Mouse (Mus musculus): ENCODE measurements at regions not wholly inside any gene's neighbourhood (a gene's known extent, or its start where the extent isn't known, plus 50 kb on each side); places are given as distances from the start of the nearest gene placed in this dataset.
A peak's percentile ranks its signal among the peaks of the same experiment; 100 is the strongest.

DNA sequence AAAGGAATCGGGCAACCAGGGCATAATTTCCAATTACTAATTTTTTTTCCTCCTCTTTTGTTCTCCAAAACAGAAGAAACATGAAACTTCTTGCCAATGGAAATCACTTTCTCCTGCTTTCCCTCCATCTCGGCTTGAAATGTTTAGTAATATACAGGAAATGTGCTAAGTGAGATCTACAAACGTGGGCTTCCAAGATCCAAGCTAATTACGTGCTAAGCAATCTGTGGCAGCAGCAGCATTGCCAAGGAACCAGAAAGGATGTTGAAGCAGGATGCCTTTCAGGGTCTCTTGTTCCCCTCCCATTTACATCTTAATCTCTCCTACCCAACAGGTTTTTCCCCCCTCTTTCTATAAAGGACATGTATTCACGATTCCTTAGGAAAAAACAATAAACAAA, 660.2 kb upstream of the Sox9 start:
- no peak for DNase-seq (ENCODE audit: low spot score)

- DNase-seq (ENCODE audit: low spot score) = no peak
These were observed 656.6 kb upstream of the Sox9 start for GRCm38 (mm10) chr11:112125249-112125933.

DNA sequence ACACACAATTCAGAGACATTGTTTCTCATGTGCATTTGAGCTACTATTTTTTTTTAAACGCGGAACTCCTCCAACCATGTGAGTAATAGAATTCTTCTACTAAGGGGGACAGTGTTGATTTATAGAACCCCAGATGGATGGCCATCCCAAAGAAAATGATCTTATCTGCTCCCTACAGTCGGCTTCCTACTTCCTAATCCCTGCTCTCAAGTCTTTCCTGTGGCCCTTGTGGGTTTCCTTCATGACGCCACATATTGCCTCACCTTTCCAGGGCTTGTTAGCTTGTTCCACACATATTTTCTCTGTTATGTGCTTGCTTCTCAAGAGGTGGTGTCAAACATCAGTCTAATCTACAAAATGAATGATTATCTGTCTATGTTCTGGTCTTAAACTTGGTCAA, 651.9 kb upstream of the Sox9 start:
- DNase-seq (ENCODE audit: low spot score) = no peak

DNA sequence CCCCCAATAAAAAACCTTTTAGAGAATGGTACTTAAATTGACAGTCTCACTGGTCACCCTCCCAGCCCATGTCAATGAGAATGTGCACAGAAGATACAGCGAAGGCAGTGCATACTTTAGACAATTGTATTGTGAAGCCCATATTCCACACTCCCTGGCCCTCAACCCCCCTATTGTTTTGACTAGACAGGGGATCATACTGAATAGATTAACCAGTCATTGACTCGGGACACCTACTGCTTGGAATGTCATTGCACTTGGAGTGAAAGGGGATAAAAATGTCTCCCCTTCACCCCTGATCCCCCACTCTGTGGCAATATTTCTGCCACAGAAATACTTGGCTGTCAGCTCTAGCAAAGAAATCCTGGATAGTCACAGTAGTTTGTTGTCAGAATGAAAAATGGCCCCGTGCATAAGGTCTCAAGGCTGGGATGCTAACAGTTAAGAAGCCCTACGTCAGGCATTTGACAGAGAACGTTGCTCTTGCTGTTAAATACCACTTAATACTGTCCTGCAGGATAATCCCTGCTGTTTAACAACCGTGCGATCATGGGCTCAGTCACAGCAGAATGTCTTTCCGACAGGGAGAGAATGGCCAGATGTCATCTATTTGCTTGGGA, 644.5 kb upstream of the Sox9 start:
- no peak for DNase-seq (ENCODE audit: low spot score)

DNA sequence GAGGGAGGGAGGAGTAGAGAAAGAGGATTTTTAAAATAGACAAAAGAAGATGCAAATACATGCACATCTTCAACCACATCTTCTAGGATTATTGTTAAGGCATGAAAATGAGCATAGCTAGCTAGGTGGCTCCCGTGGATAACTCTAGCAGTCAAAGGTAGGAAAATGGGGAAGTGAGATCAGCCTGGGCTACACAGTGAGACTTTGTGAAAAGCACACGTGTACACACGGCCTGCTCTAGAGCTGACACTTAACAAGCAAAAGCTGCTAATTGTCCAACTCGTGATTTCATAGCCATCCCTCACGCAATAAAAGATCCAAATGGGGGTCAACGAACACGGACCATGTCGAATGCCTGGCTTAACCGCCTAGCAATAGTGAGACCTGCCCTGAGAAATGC, 642.0 kb upstream of the Sox9 start:
- no peak for DNase-seq (ENCODE audit: low spot score)

- no peak for DNase-seq (ENCODE audit: low spot score)
These were observed 641.5 kb upstream of the Sox9 start for GRCm38 (mm10) chr11:112140495-112140894.

DNA sequence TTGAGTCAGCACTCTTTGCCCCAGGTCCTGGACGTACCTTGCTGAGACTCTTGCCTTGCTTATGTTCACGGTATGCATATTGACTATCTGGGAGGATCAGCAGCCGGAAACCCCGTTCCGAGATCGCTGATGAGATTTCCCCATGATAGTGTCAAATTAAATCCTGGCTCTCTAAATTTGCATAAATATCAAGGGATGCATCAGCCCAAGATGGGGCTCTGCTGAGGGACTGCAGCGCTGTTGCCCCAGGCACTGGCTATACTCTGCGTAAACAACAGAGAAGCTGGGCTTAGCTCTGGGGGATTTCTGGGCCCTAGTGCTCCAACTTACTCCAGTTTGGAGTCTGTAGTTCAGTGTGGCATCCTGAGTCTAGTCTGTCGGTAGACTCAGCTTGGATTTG, 641.1 kb upstream of the Sox9 start:
- DNase-seq (ENCODE audit: low spot score) = no peak

GRCm38 (mm10) chr11:112152051-112152450, 630.0 kb upstream of the Sox9 start:
- no peak for DNase-seq (ENCODE audit: low spot score)

DNA sequence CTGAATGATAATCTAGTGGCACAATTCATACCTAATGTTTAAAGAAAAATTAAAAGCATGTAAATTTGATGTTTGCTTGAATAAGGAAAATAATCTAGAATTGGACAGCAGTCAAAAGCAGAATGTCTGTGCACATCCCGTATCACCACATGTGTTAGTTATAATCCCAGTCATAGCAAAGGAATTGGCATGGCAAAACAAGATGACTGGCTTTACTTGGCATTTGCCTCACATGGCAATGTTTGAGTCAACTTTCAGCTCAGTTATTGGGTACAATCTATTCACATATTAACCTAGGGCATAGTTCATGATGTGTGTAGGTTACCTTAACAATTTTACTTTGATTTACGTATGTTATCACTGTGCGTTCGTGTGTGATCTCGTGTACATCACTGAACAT, 628.8 kb upstream of the Sox9 start:
- no peak for DNase-seq (ENCODE audit: low spot score)

DNA sequence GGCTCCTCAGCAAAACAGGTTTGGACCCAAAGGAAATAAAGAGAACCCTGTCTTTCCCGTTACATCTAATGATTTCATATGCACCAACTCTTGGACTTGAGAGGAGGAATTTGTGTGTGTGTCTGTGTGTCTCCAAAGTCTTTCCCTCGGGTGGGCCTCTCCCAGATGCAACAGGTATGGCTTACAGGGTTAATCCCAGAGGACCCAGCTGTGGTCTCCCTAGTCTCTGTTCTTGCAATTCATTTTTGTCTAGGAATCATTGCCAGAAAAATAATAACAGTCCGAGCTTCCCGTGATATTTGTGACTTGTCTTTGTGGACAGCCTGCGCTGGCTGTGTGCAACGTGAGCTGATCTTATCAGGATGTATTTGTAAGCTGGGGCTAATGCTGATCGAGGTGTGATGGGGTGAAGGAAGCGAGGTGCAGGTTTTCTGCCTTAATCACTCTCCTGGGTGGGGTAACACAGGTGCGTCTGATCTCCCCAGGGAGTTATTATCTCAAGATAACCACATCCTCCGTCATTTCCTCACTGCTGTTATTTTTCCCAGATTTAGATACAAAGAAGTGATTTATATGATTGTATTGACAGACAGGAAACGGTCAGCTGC, 627.2 kb upstream of the Sox9 start:
- no peak for DNase-seq (ENCODE audit: low spot score)

DNA sequence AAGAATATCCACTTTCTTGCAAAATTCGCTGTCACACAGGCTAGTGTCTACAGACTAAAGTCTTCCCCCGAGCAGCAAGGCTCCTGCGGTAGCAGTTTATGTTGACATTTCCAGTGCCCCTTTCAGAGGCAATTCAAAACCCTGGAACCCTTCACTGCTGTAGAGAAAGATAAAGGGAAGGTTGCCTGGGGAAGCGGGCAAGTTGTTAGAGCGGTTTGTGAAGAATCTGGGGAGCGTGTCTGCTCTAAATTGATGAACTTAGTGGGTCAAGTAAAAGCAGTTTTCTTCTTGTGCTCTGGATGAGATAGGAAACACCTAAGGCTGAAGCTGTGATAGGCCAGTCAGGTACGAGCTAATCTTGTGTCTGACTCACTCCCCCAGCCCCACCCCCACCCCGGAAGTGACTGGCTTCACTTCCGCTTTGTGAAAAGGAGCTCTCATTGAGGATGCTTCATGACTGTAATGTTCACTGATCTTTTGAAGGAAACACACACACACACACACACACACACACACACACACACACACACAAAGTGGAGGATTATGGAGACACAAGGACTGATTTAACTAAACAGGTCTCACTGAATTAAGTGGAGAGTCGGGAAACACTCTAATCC, 626.6 kb upstream of the Sox9 start:
- DNase-seq (ENCODE audit: low spot score) = no peak

GRCm38 (mm10) chr11:112163681-112164265, 618.3 kb upstream of the Sox9 start:
- no peak for DNase-seq (ENCODE audit: low spot score)

GRCm38 (mm10) chr11:112173585-112173984, 608.4 kb upstream of the Sox9 start:
- no peak for DNase-seq (ENCODE audit: low spot score)

GRCm38 (mm10) chr11:112175302-112175701, 606.7 kb upstream of the Sox9 start:
- no peak for DNase-seq (ENCODE audit: low spot score)

- DNase-seq (ENCODE audit: low spot score) = no peak
These were observed 601.4 kb upstream of the Sox9 start for GRCm38 (mm10) chr11:112180666-112181065.

DNA sequence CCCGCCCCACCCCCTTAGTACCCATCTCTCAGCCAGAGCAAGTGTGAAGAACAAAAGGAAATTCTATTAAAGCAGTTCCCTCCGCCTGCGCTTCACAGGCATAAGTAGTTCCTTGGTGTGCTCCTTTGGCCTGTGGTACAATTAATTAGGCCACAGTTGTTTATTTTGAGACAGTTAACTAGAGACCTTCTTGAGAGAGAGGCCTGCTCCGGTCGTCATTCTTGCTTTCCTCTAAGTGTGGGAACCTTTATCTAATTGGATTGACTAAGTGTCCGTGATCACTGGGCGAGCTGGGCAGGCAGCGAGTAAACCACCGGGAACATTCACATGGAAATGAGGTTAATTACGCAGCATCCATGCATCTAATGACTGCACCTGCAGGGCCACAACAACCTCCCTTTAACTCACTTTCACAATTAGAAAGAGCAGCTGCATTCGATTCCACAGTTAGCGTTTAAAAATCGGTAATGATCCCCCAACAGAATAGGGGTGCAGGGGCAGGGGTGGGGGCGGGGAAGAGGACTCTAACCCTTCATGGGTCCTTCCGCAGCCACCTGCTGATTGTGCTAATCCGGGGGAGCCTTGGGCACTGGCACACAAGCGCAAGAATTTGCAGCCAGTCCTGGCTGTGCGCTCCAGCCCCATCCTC, 584.3 kb upstream of the Sox9 start:
- no peak for DNase-seq (ENCODE audit: low spot score)

- DNase-seq (ENCODE audit: low spot score) = no peak
These were observed 577.5 kb upstream of the Sox9 start for GRCm38 (mm10) chr11:112204561-112204960.

DNA sequence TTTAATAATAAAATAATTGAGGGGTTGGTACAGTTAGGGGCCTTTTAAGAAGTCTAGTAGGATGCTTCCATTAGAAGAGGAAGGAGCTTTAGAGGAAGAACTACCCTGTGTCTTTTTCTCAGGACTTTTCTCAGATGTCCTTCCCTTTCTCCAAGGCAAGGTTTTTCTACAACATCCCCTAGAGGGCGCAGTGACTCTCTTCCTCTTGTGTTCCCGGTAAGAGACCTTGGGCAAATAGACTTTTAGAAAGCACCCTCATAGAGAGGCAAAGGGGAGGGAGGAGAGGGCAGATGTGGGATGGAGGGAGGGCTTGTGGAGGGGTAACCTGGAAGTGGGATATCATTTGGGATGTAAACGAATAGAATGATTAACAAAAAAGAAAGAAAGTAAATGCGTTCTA, 572.6 kb upstream of the Sox9 start:
- peak; percentile 33 for DNase-seq (ENCODE audit: low spot score)

DNA sequence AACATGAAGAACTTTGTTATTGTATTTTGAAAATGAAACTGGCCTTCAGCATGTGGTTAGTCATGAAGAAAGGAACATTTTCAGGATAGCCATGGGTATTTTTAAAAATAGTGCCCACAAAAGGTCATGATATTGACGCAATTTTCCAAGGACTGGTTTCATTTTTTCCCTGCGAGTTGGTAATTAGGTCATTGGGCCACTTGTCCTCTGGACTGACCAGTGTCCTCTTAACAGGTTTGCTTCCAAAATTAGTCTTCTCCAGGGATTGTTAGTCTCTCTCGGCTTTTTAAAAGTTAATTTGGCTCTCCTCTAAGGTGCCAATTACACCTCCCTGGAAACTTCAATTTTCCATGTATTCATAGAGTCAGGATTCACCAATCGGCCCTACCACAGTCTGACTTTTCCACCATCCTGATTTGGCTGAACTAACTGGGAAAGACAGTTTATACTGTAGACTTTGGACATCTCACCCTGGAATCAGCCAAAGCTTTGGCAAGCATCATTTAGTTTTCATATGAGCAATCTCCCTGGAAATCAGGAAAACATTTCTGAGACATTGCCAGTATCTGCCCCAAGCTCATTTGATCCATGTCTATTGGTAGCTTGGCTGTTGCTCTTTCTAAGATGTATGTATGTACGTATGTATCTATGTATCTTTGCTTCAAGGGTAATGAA, 562.8 kb upstream of the Sox9 start:
- no peak for DNase-seq (ENCODE audit: low spot score)

- no peak for DNase-seq (ENCODE audit: low spot score)
These were observed 547.4 kb upstream of the Sox9 start for GRCm38 (mm10) chr11:112234492-112235116.

Data from ovary, postnatal 14 days (tissue).